Mouse (Mus musculus) forebrain, embryonic 11.5 days (tissue): ENCODE data around the gene Jmjd4. TPM values are rescaled to one million over a fixed set of nuclear protein-coding genes. Genes with fewer than 3 reads are reported as not detected.

Experiments used
- ATAC-seq: fragments of 200-750 bp; cut with Nextera tagmentation; replicated peaks from 2 replicates; pipeline ENCODE4 v1.8.0; 2017; ENCODE audit warnings: moderate TSS enrichment; ENCODE audit not compliant: low FRiP score
- DNase-seq: peaks from one replicate; pipeline ENCODE4 v3.0.0-alpha.2; 2017; ENCODE audit warnings: low spot score
- H3K27ac ChIP-seq: fragments of 300-500 bp; sonication (generic); 2 replicates; pipeline ENCODE4 v1.5.1; 2014; ENCODE audit warnings: low read depth, low read length
- H3K27me3 ChIP-seq: fragments of 300-500 bp; sonication (generic); 2 replicates; pipeline ENCODE4 v1.6.1; 2014; ENCODE audit warnings: mild to moderate bottlenecking, low read length, mixed read lengths; ENCODE audit not compliant: control insufficient read depth, insufficient read depth
- H3K36me3 ChIP-seq: fragments of 300-500 bp; sonication (generic); 2 replicates; pipeline ENCODE4 v1.6.1; 2014; ENCODE audit warnings: mild to moderate bottlenecking, low read length, moderate library complexity, mixed read lengths; ENCODE audit not compliant: control insufficient read depth, insufficient read depth
- H3K4me1 ChIP-seq: fragments of 300-500 bp; sonication (generic); replicated peaks from 2 replicates; pipeline ENCODE4 v1.6.1; 2014; ENCODE audit warnings: low read length, mixed read lengths; ENCODE audit not compliant: control insufficient read depth, insufficient read depth
- H3K4me2 ChIP-seq: fragments of 300-500 bp; sonication (generic); 2 replicates; pipeline ENCODE4 v1.6.1; 2014; ENCODE audit warnings: low read depth, mild to moderate bottlenecking, low read length, moderate library complexity, mixed read lengths; ENCODE audit not compliant: severe bottlenecking
- H3K4me3 ChIP-seq: fragments of 300-500 bp; sonication (generic); 2 replicates; pipeline ENCODE4 v1.5.1; 2014; ENCODE audit warnings: low read depth, low read length
- H3K9ac ChIP-seq: fragments of 300-500 bp; sonication (generic); 2 replicates; pipeline ENCODE4 v1.6.1; 2014; ENCODE audit warnings: low read length
- H3K9me3 ChIP-seq: fragments of 300-500 bp; sonication (generic); 2 replicates; pipeline ENCODE4 v1.6.1; 2016; ENCODE audit warnings: low read length, mixed read lengths; ENCODE audit not compliant: control insufficient read depth
- WGBS: fragments of 180-500 bp; shearing (Covaris S2); extraction: QIAGEN DNeasy Blood & Tissue Kit; methylation state at CpG from one replicate; pipeline ENCODE4 v1.1.7; 2014; 5-methylcytosine and 5-hydroxymethylcytosine counted together
- polyA plus RNA-seq: library from polyadenylated mRNA; unstranded; fragments of >200 nt; fragmentation: Nextera tagmentation; extraction: Ambion mirVana; gene quantifications from 2 replicates; pipeline ENCODE4 v1.2.1, GENCODE M21; 2014

The Jmjd4 gene
- polyA plus RNA-seq, 1 experiment from 2014 or later: 20.5 TPM

DNA sequence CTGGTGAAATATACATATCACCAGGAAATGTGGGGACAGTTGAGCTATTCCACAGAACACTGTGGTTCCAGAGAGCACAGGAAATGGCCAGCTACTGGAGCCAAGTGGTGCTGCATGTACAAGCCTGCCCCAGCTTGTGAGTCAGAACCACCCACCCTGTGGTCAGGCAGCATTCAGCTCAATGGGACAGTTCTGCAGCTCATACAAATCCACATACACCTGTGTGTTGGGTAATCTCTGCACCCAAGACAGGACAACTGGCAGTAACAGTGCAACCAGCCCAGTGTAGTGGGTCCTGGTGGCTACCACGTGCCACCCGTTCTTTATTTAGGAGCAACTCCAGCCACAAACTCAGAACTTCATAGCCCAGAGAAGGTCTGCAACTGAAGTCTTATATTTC, 27.9 kb upstream of the Jmjd4 start:
- no peak for ATAC-seq

DNA sequence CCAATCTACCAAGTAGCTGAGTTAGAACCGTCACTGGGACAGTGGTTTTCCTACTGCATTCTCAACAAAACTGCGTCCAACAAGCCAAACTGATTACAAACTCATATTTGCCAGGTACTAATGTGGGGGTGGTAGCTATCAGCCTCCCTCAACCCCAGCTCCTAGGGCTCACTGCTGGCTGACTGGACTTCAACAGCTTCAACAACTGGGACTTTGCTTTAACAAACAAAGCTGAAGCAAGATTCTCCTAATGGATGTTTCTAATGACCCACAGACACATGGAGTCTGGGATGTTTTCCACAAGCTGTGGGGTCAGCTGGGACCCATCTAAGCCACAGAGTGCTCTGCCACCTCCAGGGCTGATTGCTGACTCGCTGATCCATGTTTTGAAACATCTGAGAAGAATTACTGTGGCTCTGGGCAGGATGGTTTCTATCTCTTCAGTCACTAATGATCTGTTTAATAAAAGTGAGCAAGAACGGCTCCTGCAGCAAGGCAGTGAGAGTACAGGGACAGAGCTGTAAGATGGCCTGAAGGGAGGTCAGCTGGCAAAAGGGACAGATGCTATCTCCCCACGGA, 26.7 kb upstream of the Jmjd4 start:
- no peak overlapping the region for H3K27ac ChIP-seq
- no peak overlapping the region for H3K4me2 ChIP-seq
- no peak for DNase-seq
- no peak overlapping the region for H3K9ac ChIP-seq
- H3K4me3 ChIP-seq: no peak overlapping the region
- no peak for ATAC-seq
- peaks cover 3% of the 10 kb centered on the region; the same call in 1 of the 2 replicates for H3K36me3 ChIP-seq
- 89% methylated on average over 5 of the region's 5 CpGs for WGBS
- H3K9me3 ChIP-seq: no peaks in the 10 kb centered on the region
- no peaks in the 10 kb centered on the region for H3K4me1 ChIP-seq
- no peaks in the 10 kb centered on the region for H3K27me3 ChIP-seq

More for the DNA sequence above, 27.9 kb upstream of the Jmjd4 start:
- H3K4me3 ChIP-seq: no peak overlapping the region
- 94% methylated on average over 2 of the region's 2 CpGs for WGBS
- no peaks in the 10 kb centered on the region for H3K4me1 ChIP-seq
- H3K9ac ChIP-seq: no peak overlapping the region
- DNase-seq: no peak
- H3K27ac ChIP-seq: no peak overlapping the region
- H3K4me2 ChIP-seq: no peak overlapping the region
- H3K27me3 ChIP-seq: no peaks in the 10 kb centered on the region
- H3K9me3 ChIP-seq: no peaks in the 10 kb centered on the region
- H3K36me3 ChIP-seq: peaks cover 3% of the 10 kb centered on the region; the same call in 1 of the 2 replicates

DNA sequence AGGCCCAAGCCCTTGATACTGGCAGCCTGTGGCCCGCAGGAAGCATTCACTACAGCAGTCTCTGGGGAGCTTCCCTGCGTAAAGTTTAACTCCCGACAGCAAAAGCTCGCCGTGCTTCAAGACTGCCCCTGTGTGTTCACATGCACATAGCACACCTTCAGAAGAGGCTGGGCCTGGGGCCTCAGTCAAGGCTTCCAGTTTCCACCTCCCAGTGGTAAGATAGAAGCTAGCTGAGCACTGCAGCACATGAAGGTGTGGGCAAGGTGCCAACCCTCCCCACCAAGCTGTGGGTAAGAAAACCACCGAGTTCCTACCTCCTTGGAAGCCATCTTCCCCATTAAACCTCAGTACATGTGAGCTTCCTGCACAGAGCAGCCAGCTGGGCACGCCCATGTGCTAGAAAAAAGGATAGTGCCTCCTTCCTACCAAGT, 24.2 kb upstream of the Jmjd4 start:
- H3K27ac ChIP-seq: no peak overlapping the region
- no peak overlapping the region for H3K9ac ChIP-seq
- no peak overlapping the region for H3K4me3 ChIP-seq
- no peak for ATAC-seq
- no peak for DNase-seq
- no peaks in the 10 kb centered on the region for H3K4me1 ChIP-seq
- H3K9me3 ChIP-seq: no peaks in the 10 kb centered on the region
- H3K4me2 ChIP-seq: no peak overlapping the region
- H3K36me3 ChIP-seq: peaks cover 3% of the 10 kb centered on the region; the same call in 1 of the 2 replicates
- no peaks in the 10 kb centered on the region for H3K27me3 ChIP-seq
- WGBS: 71% methylated on average over 7 of the region's 7 CpGs

DNA sequence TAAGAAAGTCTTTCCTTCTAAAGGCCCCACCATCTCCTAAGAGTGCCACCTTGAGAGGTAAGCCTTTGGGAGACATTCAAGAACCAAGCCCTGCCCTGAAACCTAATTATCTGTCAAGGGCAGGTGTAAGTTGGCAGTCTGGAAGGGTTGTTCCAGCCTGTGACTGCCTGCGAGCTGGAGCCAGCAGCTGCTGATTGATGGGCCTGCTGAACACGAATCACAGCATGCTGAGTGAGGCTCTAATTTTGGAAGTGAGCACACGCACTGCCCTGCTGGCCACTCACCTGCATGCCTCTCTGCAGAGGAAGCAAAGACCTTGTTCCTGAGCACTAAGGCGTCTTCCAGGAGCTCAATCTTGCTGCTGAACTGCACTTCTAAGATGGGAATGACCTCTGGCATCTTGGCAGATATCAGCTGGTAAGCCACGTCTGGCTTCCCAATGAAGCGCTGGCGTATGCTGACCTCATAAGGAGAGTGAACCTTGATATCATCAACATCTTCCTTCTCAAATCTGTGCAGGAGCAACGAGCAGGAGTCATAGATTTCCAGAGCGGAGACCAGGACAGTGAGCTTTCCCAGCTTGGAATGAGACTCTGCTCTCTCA, 21.7 kb upstream of the Jmjd4 start:
- Histone ChIP-seq H3K4me2 (no peak overlapping the region), H3K4me3 (no peak overlapping the region), H3K27me3 (no peaks in the 10 kb centered on the region), H3K27ac (no peak overlapping the region), H3K9me3 (no peaks in the 10 kb centered on the region), H3K36me3 (peaks cover 3% of the 10 kb centered on the region; the same call in 1 of the 2 replicates), H3K4me1 (no peaks in the 10 kb centered on the region), H3K9ac (no peak overlapping the region)
- ATAC-seq: no peak
- DNase-seq: no peak
- WGBS: 94% methylated on average over 9 of the region's 9 CpGs

DNA sequence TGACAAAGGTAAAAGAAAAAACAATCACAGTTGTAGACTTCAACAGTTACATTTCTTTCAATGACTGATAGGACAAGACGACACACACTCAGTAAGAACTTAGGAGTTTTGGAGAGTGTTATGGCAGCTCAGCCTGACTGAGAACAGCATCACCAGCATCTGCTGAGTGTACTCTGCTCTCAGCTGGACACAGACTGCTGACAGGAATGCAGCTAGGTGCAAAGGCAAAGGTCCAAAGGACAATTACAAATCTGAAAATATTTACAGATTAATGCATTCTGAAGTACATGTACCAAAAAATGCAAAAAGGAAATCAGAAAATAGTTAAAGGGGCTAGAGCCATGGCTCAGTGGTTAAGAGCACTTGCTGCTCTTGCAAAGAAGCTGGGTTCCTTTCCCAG, 19.9 kb upstream of the Jmjd4 start:
- Histone ChIP-seq H3K4me1 (no peaks in the 10 kb centered on the region), H3K9ac (no peak overlapping the region), H3K4me3 (no peak overlapping the region), H3K9me3 (no peaks in the 10 kb centered on the region), H3K27ac (no peak overlapping the region), H3K36me3 (peaks cover 3% of the 10 kb centered on the region; the same call in 1 of the 2 replicates), H3K27me3 (no peaks in the 10 kb centered on the region), H3K4me2 (no peak overlapping the region)
- 83% methylated on average over 1 of the region's 1 CpGs for WGBS
- ATAC-seq: no peak
- DNase-seq: no peak

DNA sequence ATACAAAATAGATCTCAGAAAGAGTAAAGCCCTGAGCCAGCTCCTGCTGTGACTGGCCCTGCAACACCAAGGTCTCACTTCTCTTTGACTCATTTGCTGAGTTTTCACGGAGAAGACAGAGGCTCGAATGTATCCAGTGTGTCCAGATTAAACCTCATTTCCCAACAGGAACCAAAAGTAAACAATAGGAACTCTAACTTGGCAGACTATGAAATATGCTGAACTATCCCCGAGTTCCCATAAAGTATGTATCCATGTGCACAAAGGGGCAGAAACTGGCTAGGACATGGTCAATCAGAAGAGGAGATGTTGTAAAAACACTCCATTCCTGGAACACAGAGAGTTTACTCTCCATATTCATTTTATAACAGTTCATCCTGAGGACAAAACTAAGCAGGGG, 17.6 kb upstream of the Jmjd4 start:
- Histone ChIP-seq H3K4me1 (no peaks in the 10 kb centered on the region), H3K27ac (no peak overlapping the region), H3K4me2 (no peak overlapping the region), H3K27me3 (no peaks in the 10 kb centered on the region), H3K36me3 (peaks cover 7% of the 10 kb centered on the region), H3K4me3 (no peak overlapping the region), H3K9ac (no peak overlapping the region), H3K9me3 (peaks cover 3% of the 10 kb centered on the region; the same call in 1 of the 2 replicates)
- ATAC-seq: no peak
- DNase-seq: no peak
- 81% methylated on average over 3 of the region's 3 CpGs for WGBS

DNA sequence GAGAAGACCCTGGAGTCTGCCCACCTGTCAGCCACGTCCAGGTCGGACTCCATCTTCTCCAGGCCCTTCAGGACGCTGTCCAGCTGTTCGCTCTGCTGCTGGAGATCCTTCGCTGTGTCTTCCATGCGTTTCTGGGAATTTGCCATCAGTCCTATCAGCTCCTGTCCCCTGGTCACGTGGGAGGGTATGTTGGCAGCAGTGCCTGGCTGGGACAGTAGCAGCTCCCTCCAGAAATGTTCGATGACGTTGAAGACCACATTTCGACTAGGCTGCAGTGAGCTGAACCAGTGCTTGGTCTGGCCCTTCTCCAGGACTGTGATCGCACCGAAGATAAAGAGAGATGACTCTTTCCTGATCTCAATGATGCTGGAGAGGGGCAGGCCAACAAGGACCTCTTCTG, 11.9 kb upstream of the Jmjd4 start:
- Histone ChIP-seq H3K4me2 (no peak overlapping the region), H3K36me3 (peaks cover 13% of the 10 kb centered on the region), H3K4me1 (no peaks in the 10 kb centered on the region), H3K4me3 (no peak overlapping the region), H3K27ac (no peak overlapping the region), H3K27me3 (no peaks in the 10 kb centered on the region), H3K9me3 (peaks cover 3% of the 10 kb centered on the region; the same call in 1 of the 2 replicates), H3K9ac (no peak overlapping the region)
- ATAC-seq: no peak
- WGBS: 95% methylated on average over 12 of the region's 12 CpGs
- peak; percentile 21 for DNase-seq

DNA sequence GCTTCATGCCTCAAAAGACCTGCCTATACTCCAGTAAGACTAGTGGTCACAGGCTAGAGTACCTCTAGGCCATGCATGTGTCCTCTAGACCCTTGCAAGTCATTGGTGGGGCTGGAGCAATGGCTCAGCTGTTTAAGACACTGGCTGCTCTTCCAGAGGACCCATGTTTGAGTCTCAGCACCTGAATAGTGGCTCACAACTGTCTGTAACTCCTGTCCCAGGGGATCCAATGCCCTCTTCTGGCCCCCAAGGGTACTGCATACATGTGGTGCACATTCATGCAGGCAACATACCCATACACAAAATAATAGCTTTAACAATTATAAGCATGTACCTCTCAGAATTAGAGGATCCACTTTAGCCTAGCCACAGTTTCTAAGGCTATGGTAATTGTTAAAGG, 6.7 kb upstream of the Jmjd4 start:
- Histone ChIP-seq H3K27me3 (no peaks in the 10 kb centered on the region), H3K27ac (no peak overlapping the region), H3K9ac (no peak overlapping the region), H3K4me2 (no peak overlapping the region), H3K4me1 (no peaks in the 10 kb centered on the region), H3K9me3 (no peaks in the 10 kb centered on the region), H3K36me3 (no peaks in the 10 kb centered on the region; the same call in 1 of the 2 replicates), H3K4me3 (no peak overlapping the region)
- DNase-seq: peak; percentile 30
- ATAC-seq: no peak
